Mouse (Mus musculus): Measurements from ENCODE around the gene B4galnt3. TPM values are rescaled to one million over a fixed set of nuclear protein-coding genes. Genes with fewer than 3 reads are reported as not detected.

Gene B4galnt3
- total and polyA plus RNA-seq, 2 experiments from 2014 or later: 0.31 to 1.5 TPM

- H3K27me3 ChIP-seq (ENCODE audit: insufficient read depth, low read length): no peaks in the 10 kb centered on the region
- no peaks in the 10 kb centered on the region for H3K4me1 ChIP-seq (ENCODE audit: insufficient read depth, low read length)
- no peak for TF ChIP-seq CTCF (IDR thresholded peaks at IDR 0.05; ENCODE audit: low read depth)
- no peak overlapping the region for H3K9ac ChIP-seq (replicated peaks; ENCODE audit: low read length)
- H3K9me3 ChIP-seq (ENCODE audit: low read length): no peaks in the 10 kb centered on the region
- 13% methylated on average over 1 of the region's 1 CpGs for WGBS
- no peaks in the 10 kb centered on the region for H3K36me3 ChIP-seq (ENCODE audit: insufficient read depth, low read length)
- ATAC-seq: no peak
- DNase-seq (ENCODE audit: low spot score): no peak
- no peak overlapping the region for H3K27ac ChIP-seq
- H3K4me2 ChIP-seq (ENCODE audit: low read depth, low read length): no peak overlapping the region
- H3K4me3 ChIP-seq (ENCODE audit: low read length): no peak overlapping the region
Measured at GRCm38 (mm10) chr6:120230441-120230840, 63.9 kb downstream of the B4galnt3 start.

- H3K27ac ChIP-seq: no peak overlapping the region
- H3K36me3 ChIP-seq (ENCODE audit: insufficient read depth, low read length): no peaks in the 10 kb centered on the region
- H3K4me2 ChIP-seq (ENCODE audit: low read depth, low read length): no peak overlapping the region
- H3K9ac ChIP-seq (replicated peaks; ENCODE audit: low read length): no peak overlapping the region
- no peak overlapping the region for H3K4me3 ChIP-seq (ENCODE audit: low read length)
- no peaks in the 10 kb centered on the region for H3K27me3 ChIP-seq (ENCODE audit: insufficient read depth, low read length)
- ATAC-seq: no peak
- DNase-seq (ENCODE audit: low spot score): no peak
- H3K4me1 ChIP-seq (ENCODE audit: insufficient read depth, low read length): no peaks in the 10 kb centered on the region
- 61% methylated on average over 7 of the region's 7 CpGs for WGBS
- no peak for TF ChIP-seq CTCF (IDR thresholded peaks at IDR 0.05; ENCODE audit: low read depth)
- H3K9me3 ChIP-seq (ENCODE audit: low read length): no peaks in the 10 kb centered on the region
Measured at GRCm38 (mm10) chr6:120229806-120230205, 64.6 kb downstream of the B4galnt3 start.

GRCm38 (mm10) chr6:120227068-120227467 lies 67.3 kb downstream of the B4galnt3 start:
- no peak overlapping the region for H3K27ac ChIP-seq
- 90% methylated on average over 7 of the region's 7 CpGs for WGBS
- no peaks in the 10 kb centered on the region for H3K4me1 ChIP-seq (ENCODE audit: insufficient read depth, low read length)
- H3K9ac ChIP-seq (replicated peaks; ENCODE audit: low read length): no peak overlapping the region
- H3K4me2 ChIP-seq (ENCODE audit: low read depth, low read length): no peak overlapping the region
- no peak for DNase-seq (ENCODE audit: low spot score)
- H3K9me3 ChIP-seq (ENCODE audit: low read length): no peaks in the 10 kb centered on the region
- no peaks in the 10 kb centered on the region for H3K36me3 ChIP-seq (ENCODE audit: insufficient read depth, low read length)
- H3K27me3 ChIP-seq (ENCODE audit: insufficient read depth, low read length): no peaks in the 10 kb centered on the region
- no peak overlapping the region for H3K4me3 ChIP-seq (ENCODE audit: low read length)
- no peak for ATAC-seq
- TF ChIP-seq CTCF (IDR thresholded peaks at IDR 0.05; ENCODE audit: low read depth): no peak

GRCm38 (mm10) chr6:120225355-120225754 lies 69.0 kb downstream of the B4galnt3 start:
- 63% methylated on average over 6 of the region's 6 CpGs for WGBS
- ATAC-seq (no peak), DNase-seq (ENCODE audit: low spot score) (peak; percentile 3)
- no peak overlapping the region for H3K4me2 ChIP-seq (ENCODE audit: low read depth, low read length)
- no peaks in the 10 kb centered on the region for H3K27me3 ChIP-seq (ENCODE audit: insufficient read depth, low read length)
- no peak overlapping the region for H3K4me3 ChIP-seq (ENCODE audit: low read length)
- no peaks in the 10 kb centered on the region for H3K9me3 ChIP-seq (ENCODE audit: low read length)
- no peak overlapping the region for H3K27ac ChIP-seq
- H3K4me1 ChIP-seq (ENCODE audit: insufficient read depth, low read length): no peaks in the 10 kb centered on the region
- H3K9ac ChIP-seq (replicated peaks; ENCODE audit: low read length): no peak overlapping the region
- H3K36me3 ChIP-seq (ENCODE audit: insufficient read depth, low read length): no peaks in the 10 kb centered on the region
- no peak for TF ChIP-seq CTCF (IDR thresholded peaks at IDR 0.05; ENCODE audit: low read depth)

GRCm38 (mm10) chr6:120222669-120223068 lies 71.7 kb downstream of the B4galnt3 start:
- H3K4me1 ChIP-seq (ENCODE audit: insufficient read depth, low read length): no peaks in the 10 kb centered on the region
- H3K27me3 ChIP-seq (ENCODE audit: insufficient read depth, low read length): no peaks in the 10 kb centered on the region
- H3K9me3 ChIP-seq (ENCODE audit: low read length): no peaks in the 10 kb centered on the region
- peak; percentile 70 for TF ChIP-seq CTCF (IDR thresholded peaks at IDR 0.05; ENCODE audit: low read depth)
- 28% methylated on average over 6 of the region's 6 CpGs for WGBS
- no peaks in the 10 kb centered on the region for H3K36me3 ChIP-seq (ENCODE audit: insufficient read depth, low read length)
- no peak overlapping the region for H3K4me3 ChIP-seq (ENCODE audit: low read length)
- H3K9ac ChIP-seq (replicated peaks; ENCODE audit: low read length): no peak overlapping the region
- no peak overlapping the region for H3K27ac ChIP-seq
- no peak for ATAC-seq
- H3K4me2 ChIP-seq (ENCODE audit: low read depth, low read length): no peak overlapping the region
- peak; percentile 54 for DNase-seq (ENCODE audit: low spot score)

- DNase-seq (ENCODE audit: low spot score) (no peak), ATAC-seq (no peak)
- H3K27me3 ChIP-seq (ENCODE audit: insufficient read depth, low read length): no peaks in the 10 kb centered on the region
- 68% methylated on average over 2 of the region's 2 CpGs for WGBS
- H3K27ac ChIP-seq: no peak overlapping the region
- H3K36me3 ChIP-seq (ENCODE audit: insufficient read depth, low read length): no peaks in the 10 kb centered on the region
- no peaks in the 10 kb centered on the region for H3K4me1 ChIP-seq (ENCODE audit: insufficient read depth, low read length)
- H3K9ac ChIP-seq (replicated peaks; ENCODE audit: low read length): no peak overlapping the region
- no peaks in the 10 kb centered on the region for H3K9me3 ChIP-seq (ENCODE audit: low read length)
- no peak overlapping the region for H3K4me2 ChIP-seq (ENCODE audit: low read depth, low read length)
- H3K4me3 ChIP-seq (ENCODE audit: low read length): no peak overlapping the region
- TF ChIP-seq CTCF (IDR thresholded peaks at IDR 0.05; ENCODE audit: low read depth): no peak
Measured at GRCm38 (mm10) chr6:120219281-120219680, 75.1 kb downstream of the B4galnt3 start.

- 63% methylated on average over 1 of the region's 1 CpGs for WGBS
- ATAC-seq (no peak), DNase-seq (ENCODE audit: low spot score) (no peak)
- Histone ChIP-seq H3K27me3 (ENCODE audit: insufficient read depth, low read length) (no peaks in the 10 kb centered on the region), H3K9ac (replicated peaks; ENCODE audit: low read length) (no peak overlapping the region), H3K9me3 (ENCODE audit: low read length) (no peaks in the 10 kb centered on the region), H3K4me2 (ENCODE audit: low read depth, low read length) (no peak overlapping the region), H3K4me3 (ENCODE audit: low read length) (no peak overlapping the region), H3K4me1 (ENCODE audit: insufficient read depth, low read length) (no peaks in the 10 kb centered on the region), H3K27ac (no peak overlapping the region), H3K36me3 (ENCODE audit: insufficient read depth, low read length) (no peaks in the 10 kb centered on the region)
- TF ChIP-seq CTCF (IDR thresholded peaks at IDR 0.05; ENCODE audit: low read depth): no peak
Measured at GRCm38 (mm10) chr6:120216702-120217101, 77.7 kb downstream of the B4galnt3 start.
